Mouse (Mus musculus) urinary bladder, postnatal 4 days (tissue): Measurements from ENCODE around the gene Cirbp.
A peak's percentile ranks its signal among the peaks of the same experiment; 100 is the strongest.

Experiments used
- DNase-seq, 2 experiments: peaks; one replicate each; pipeline ENCODE4 v3.0.0; 2021 to 2022; ENCODE audit warnings: low spot score in 2 of 2

Cirbp gene

GRCm38 (mm10) chr10:80150226-80151210, 15.3 kb upstream of the Cirbp start:
- DNase-seq = peak in 1 of 2 experiments; percentile 66

- peak; percentile 66 to 75 for DNase-seq
Observed at GRCm38 (mm10) chr10:80151211-80152034, 14.4 kb upstream of the Cirbp start.

GRCm38 (mm10) chr10:80152071-80152872, 13.5 kb upstream of the Cirbp start:
- DNase-seq = peak in 1 of 2 experiments; percentile 58

- peak in 1 of 2 experiments; percentile 62 for DNase-seq
Observed at GRCm38 (mm10) chr10:80152873-80153260, 12.9 kb upstream of the Cirbp start.

- DNase-seq = no peak
Observed at GRCm38 (mm10) chr10:80153713-80154112, 12.1 kb upstream of the Cirbp start.

- no peak for DNase-seq
Observed at GRCm38 (mm10) chr10:80154384-80154783, 11.4 kb upstream of the Cirbp start.

GRCm38 (mm10) chr10:80155277-80155676, 10.5 kb upstream of the Cirbp start:
- no peak for DNase-seq

- no peak for DNase-seq
Observed at GRCm38 (mm10) chr10:80156002-80156751, 9.6 kb upstream of the Cirbp start.

GRCm38 (mm10) chr10:80156752-80157053, 9.1 kb upstream of the Cirbp start:
- no peak for DNase-seq

- DNase-seq = no peak
Observed at GRCm38 (mm10) chr10:80157141-80157929, 8.4 kb upstream of the Cirbp start.

GRCm38 (mm10) chr10:80158307-80158986, 7.3 kb upstream of the Cirbp start:
- peak in 1 of 2 experiments; percentile 57 for DNase-seq

GRCm38 (mm10) chr10:80159021-80159560, 6.7 kb upstream of the Cirbp start:
- peak in 1 of 2 experiments; percentile 44 for DNase-seq

- peak; percentile 99 for DNase-seq
Observed at GRCm38 (mm10) chr10:80159561-80160454, 6.0 kb upstream of the Cirbp start.

GRCm38 (mm10) chr10:80160455-80161371, 5.1 kb upstream of the Cirbp start:
- DNase-seq = peak; percentile 81 to 86

GRCm38 (mm10) chr10:80161522-80162242, 4.1 kb upstream of the Cirbp start:
- peak in 1 of 2 experiments; percentile 62 for DNase-seq

- no peak for DNase-seq
Observed at GRCm38 (mm10) chr10:80162243-80162608, 3.6 kb upstream of the Cirbp start.
